Mouse (Mus musculus): ENCODE data around the gene Myl4. TPM values are rescaled to one million over a fixed set of nuclear protein-coding genes. Genes with fewer than 3 reads are reported as not detected.

Myl4 gene
- polyA plus RNA-seq, 1 experiment from 2014 or later = 16.4 TPM

- no peak overlapping the region for H3K27ac ChIP-seq (replicated peaks; ENCODE audit: low read depth, low read length)
- no peaks in the 10 kb centered on the region for H3K9me3 ChIP-seq (replicated peaks; ENCODE audit: control insufficient read depth, low read length)
- no peak for DNase-seq (ENCODE audit: low spot score)
- WGBS = 44% methylated on average over 10 of the region's 12 CpGs
- H3K27me3 ChIP-seq (ENCODE audit: control insufficient read depth, insufficient read depth, low read length) = no peaks in the 10 kb centered on the region
- H3K9ac ChIP-seq (replicated peaks; ENCODE audit: low read length) = no peak overlapping the region
- H3K4me1 ChIP-seq (ENCODE audit: control insufficient read depth, insufficient read depth, low read length) = peaks cover 3% of the 10 kb centered on the region; the same call in 1 of the 2 replicates
- H3K4me3 ChIP-seq (ENCODE audit: low read depth, low read length) = no peak overlapping the region
- no peaks in the 10 kb centered on the region for H3K36me3 ChIP-seq (replicated peaks; ENCODE audit: control insufficient read depth, insufficient read depth, low read depth, low read length)
- ATAC-seq (replicated peaks; ENCODE audit: insufficient number of reproducible peaks, low FRiP score, low TSS enrichment, low read depth) = no peak
- no peak overlapping the region for H3K4me2 ChIP-seq (ENCODE audit: low read depth, low read length)
Observed at GRCm38 (mm10) chr11:104622040-104622962, 71.8 kb downstream of the Myl4 start.

GRCm38 (mm10) chr11:104624791-104625391 lies 74.4 kb downstream of the Myl4 start:
- 25% methylated on average over 6 of the region's 6 CpGs for WGBS
- H3K4me1 ChIP-seq (ENCODE audit: control insufficient read depth, insufficient read depth, low read length) = peaks cover 3% of the 10 kb centered on the region; the same call in 1 of the 2 replicates
- no peaks in the 10 kb centered on the region for H3K27me3 ChIP-seq (ENCODE audit: control insufficient read depth, insufficient read depth, low read length)
- no peaks in the 10 kb centered on the region for H3K36me3 ChIP-seq (replicated peaks; ENCODE audit: control insufficient read depth, insufficient read depth, low read depth, low read length)
- peak overlapping the region; percentile 16; the same call in 1 of the 2 replicates for H3K4me2 ChIP-seq (ENCODE audit: low read depth, low read length)
- ATAC-seq (replicated peaks; ENCODE audit: insufficient number of reproducible peaks, low FRiP score, low TSS enrichment, low read depth) = peak; percentile 70
- H3K9me3 ChIP-seq (replicated peaks; ENCODE audit: control insufficient read depth, low read length) = no peaks in the 10 kb centered on the region
- H3K27ac ChIP-seq (replicated peaks; ENCODE audit: low read depth, low read length) = peak overlapping the region; percentile 63
- peak; percentile 87 for DNase-seq (ENCODE audit: low spot score)
- no peak overlapping the region for H3K4me3 ChIP-seq (ENCODE audit: low read depth, low read length)
- no peak overlapping the region for H3K9ac ChIP-seq (replicated peaks; ENCODE audit: low read length)

- no peaks in the 10 kb centered on the region for H3K27me3 ChIP-seq (ENCODE audit: control insufficient read depth, insufficient read depth, low read length)
- H3K9ac ChIP-seq (replicated peaks; ENCODE audit: low read length) = no peak overlapping the region
- no peaks in the 10 kb centered on the region for H3K9me3 ChIP-seq (replicated peaks; ENCODE audit: control insufficient read depth, low read length)
- H3K4me3 ChIP-seq (ENCODE audit: low read depth, low read length) = no peak overlapping the region
- peak overlapping the region; percentile 36; the same call in 1 of the 2 replicates for H3K27ac ChIP-seq (replicated peaks; ENCODE audit: low read depth, low read length)
- peak; percentile 30 for ATAC-seq (replicated peaks; ENCODE audit: insufficient number of reproducible peaks, low FRiP score, low TSS enrichment, low read depth)
- peak; percentile 79 for DNase-seq (ENCODE audit: low spot score)
- H3K36me3 ChIP-seq (replicated peaks; ENCODE audit: control insufficient read depth, insufficient read depth, low read depth, low read length) = no peaks in the 10 kb centered on the region
- no peak overlapping the region; the same call in 1 of the 2 replicates for H3K4me2 ChIP-seq (ENCODE audit: low read depth, low read length)
- peaks cover 3% of the 10 kb centered on the region; the same call in 1 of the 2 replicates for H3K4me1 ChIP-seq (ENCODE audit: control insufficient read depth, insufficient read depth, low read length)
- WGBS = 29% methylated on average over 12 of the region's 12 CpGs
Observed at GRCm38 (mm10) chr11:104625453-104626402, 75.3 kb downstream of the Myl4 start.

GRCm38 (mm10) chr11:104626635-104627034 lies 76.2 kb downstream of the Myl4 start:
- Histone ChIP-seq H3K36me3 (replicated peaks; ENCODE audit: control insufficient read depth, insufficient read depth, low read depth, low read length) (no peaks in the 10 kb centered on the region), H3K27ac (replicated peaks; ENCODE audit: low read depth, low read length) (no peak overlapping the region), H3K9ac (replicated peaks; ENCODE audit: low read length) (no peak overlapping the region), H3K27me3 (ENCODE audit: control insufficient read depth, insufficient read depth, low read length) (no peaks in the 10 kb centered on the region), H3K4me1 (ENCODE audit: control insufficient read depth, insufficient read depth, low read length) (peaks cover 3% of the 10 kb centered on the region; the same call in 1 of the 2 replicates), H3K4me3 (ENCODE audit: low read depth, low read length) (no peak overlapping the region), H3K4me2 (ENCODE audit: low read depth, low read length) (no peak overlapping the region), H3K9me3 (replicated peaks; ENCODE audit: control insufficient read depth, low read length) (no peaks in the 10 kb centered on the region)
- no peak for ATAC-seq (replicated peaks; ENCODE audit: insufficient number of reproducible peaks, low FRiP score, low TSS enrichment, low read depth)
- DNase-seq (ENCODE audit: low spot score) = no peak

DNA sequence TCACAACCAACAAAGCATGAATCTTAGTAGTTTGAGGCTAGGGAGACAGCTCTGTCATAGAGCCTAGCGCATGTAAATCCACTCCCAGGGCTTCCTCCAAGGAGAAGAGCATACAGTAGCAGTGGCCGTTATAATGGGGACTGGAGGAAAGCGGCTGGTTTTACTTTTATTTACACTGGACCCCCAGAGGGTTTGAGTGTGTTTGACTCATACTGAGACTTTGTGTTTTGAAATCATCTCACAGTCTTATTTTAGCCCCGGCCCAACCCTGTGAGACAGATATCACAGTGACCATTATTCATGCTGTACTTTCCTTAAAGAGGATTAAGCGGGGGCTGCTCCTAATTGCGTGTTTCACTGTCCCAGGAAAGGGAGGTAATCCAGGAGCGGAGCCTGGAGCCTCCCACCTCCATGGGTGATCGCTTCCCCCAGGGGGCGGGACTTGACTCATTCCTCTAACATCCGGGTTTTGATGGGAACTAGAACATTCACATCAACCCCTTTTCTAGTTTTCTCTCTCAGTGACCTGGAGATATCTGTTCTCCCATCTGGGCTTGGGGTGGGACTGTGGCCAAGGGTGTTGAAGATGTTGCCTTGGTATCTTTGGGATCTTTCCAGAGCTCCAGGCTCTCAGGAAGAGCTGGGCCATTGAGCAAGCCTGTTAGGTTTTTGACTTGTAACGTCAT lies 77.3 kb downstream of the Myl4 start:
- WGBS = 58% methylated on average over 11 of the region's 11 CpGs
- H3K27me3 ChIP-seq (ENCODE audit: control insufficient read depth, insufficient read depth, low read length) = no peaks in the 10 kb centered on the region
- H3K27ac ChIP-seq (replicated peaks; ENCODE audit: low read depth, low read length) = no peak overlapping the region
- ATAC-seq (replicated peaks; ENCODE audit: insufficient number of reproducible peaks, low FRiP score, low TSS enrichment, low read depth) (no peak), DNase-seq (ENCODE audit: low spot score) (no peak)
- H3K4me2 ChIP-seq (ENCODE audit: low read depth, low read length) = no peak overlapping the region
- no peaks in the 10 kb centered on the region for H3K36me3 ChIP-seq (replicated peaks; ENCODE audit: control insufficient read depth, insufficient read depth, low read depth, low read length)
- no peak overlapping the region for H3K9ac ChIP-seq (replicated peaks; ENCODE audit: low read length)
- H3K9me3 ChIP-seq (replicated peaks; ENCODE audit: control insufficient read depth, low read length) = no peaks in the 10 kb centered on the region
- H3K4me1 ChIP-seq (ENCODE audit: control insufficient read depth, insufficient read depth, low read length) = peaks cover 3% of the 10 kb centered on the region; the same call in 1 of the 2 replicates
- no peak overlapping the region for H3K4me3 ChIP-seq (ENCODE audit: low read depth, low read length)

- WGBS = 92% methylated on average over 5 of the region's 5 CpGs
- Histone ChIP-seq H3K4me2 (ENCODE audit: low read depth, low read length) (no peak overlapping the region), H3K27ac (replicated peaks; ENCODE audit: low read depth, low read length) (no peak overlapping the region), H3K9ac (replicated peaks; ENCODE audit: low read length) (no peak overlapping the region), H3K4me3 (ENCODE audit: low read depth, low read length) (no peak overlapping the region), H3K27me3 (ENCODE audit: control insufficient read depth, insufficient read depth, low read length) (no peaks in the 10 kb centered on the region), H3K36me3 (replicated peaks; ENCODE audit: control insufficient read depth, insufficient read depth, low read depth, low read length) (no peaks in the 10 kb centered on the region), H3K4me1 (ENCODE audit: control insufficient read depth, insufficient read depth, low read length) (peaks cover 3% of the 10 kb centered on the region; the same call in 1 of the 2 replicates), H3K9me3 (replicated peaks; ENCODE audit: control insufficient read depth, low read length) (no peaks in the 10 kb centered on the region)
- ATAC-seq (replicated peaks; ENCODE audit: insufficient number of reproducible peaks, low FRiP score, low TSS enrichment, low read depth) (no peak), DNase-seq (ENCODE audit: low spot score) (no peak)
Observed at GRCm38 (mm10) chr11:104628566-104628965, 78.1 kb downstream of the Myl4 start.

GRCm38 (mm10) chr11:104630185-104630835 lies 79.8 kb downstream of the Myl4 start:
- Histone ChIP-seq H3K4me2 (ENCODE audit: low read depth, low read length) (no peak overlapping the region), H3K9me3 (replicated peaks; ENCODE audit: control insufficient read depth, low read length) (no peaks in the 10 kb centered on the region), H3K9ac (replicated peaks; ENCODE audit: low read length) (no peak overlapping the region), H3K36me3 (replicated peaks; ENCODE audit: control insufficient read depth, insufficient read depth, low read depth, low read length) (no peaks in the 10 kb centered on the region), H3K27me3 (ENCODE audit: control insufficient read depth, insufficient read depth, low read length) (no peaks in the 10 kb centered on the region), H3K4me3 (ENCODE audit: low read depth, low read length) (no peak overlapping the region), H3K27ac (replicated peaks; ENCODE audit: low read depth, low read length) (no peak overlapping the region), H3K4me1 (ENCODE audit: control insufficient read depth, insufficient read depth, low read length) (no peaks in the 10 kb centered on the region)
- WGBS = 76% methylated on average over 7 of the region's 7 CpGs
- ATAC-seq (replicated peaks; ENCODE audit: insufficient number of reproducible peaks, low FRiP score, low TSS enrichment, low read depth) (no peak), DNase-seq (ENCODE audit: low spot score) (no peak)
